In the genomic region with DNA sequence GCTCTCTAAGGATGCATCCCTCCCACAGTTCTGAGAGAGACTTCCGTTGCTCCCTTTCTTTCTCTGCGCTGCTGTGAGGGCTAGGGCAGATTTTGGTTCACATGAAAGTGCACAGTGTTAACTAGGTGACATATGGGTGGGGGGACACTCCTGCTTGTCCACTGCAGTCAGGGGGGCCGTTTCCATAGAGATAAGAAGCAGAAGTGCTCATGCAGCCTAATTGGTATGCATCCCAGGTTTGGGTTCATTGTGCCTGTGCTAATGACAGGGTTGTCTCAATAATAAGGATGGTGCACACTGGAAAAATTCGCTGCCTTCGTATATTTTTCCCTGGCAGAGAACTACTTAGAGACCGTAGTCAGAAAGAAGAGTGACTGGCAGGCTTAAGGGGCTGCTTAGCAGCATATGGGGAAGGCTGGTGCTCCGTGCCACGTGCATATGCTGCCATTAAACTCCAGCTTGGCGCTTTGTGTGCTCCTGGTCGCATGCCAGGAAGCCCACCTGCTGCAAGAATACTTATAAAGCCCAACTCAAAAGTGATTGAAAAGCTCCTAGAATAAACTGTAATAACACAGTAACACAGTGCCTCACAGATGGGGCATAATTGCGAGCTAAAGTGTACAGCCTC, we compare ENCODE assay signal across 8 mouse cellular contexts.
DNase-seq lines count a peak whose midpoint lies in the region; ATAC-seq and TF ChIP-seq lines count a peak whose summit lies in the region.

No protein-coding gene starts in this region.

- no peak for TF ChIP-seq CTCF in layer of hippocampus, adult 2 months (conservative IDR thresholded peaks at IDR 0.05)
- TF ChIP-seq CTCF in midbrain, postnatal 0 days (IDR thresholded peaks at IDR 0.05), result no peak

- no peak overlapping the region for H3K4me3 ChIP-seq in forebrain, embryonic 11.5 days (ENCODE audit: low read depth, low read length)
- no peak overlapping the region; the same call in 1 of the 2 replicates for H3K4me3 ChIP-seq in layer of hippocampus, adult 2 months
- no peak overlapping the region for H3K4me3 ChIP-seq in midbrain, postnatal 0 days (ENCODE audit: low read depth, low read length)

- no peak overlapping the region; the same call in 1 of the 2 replicates for H3K9ac ChIP-seq in forebrain, embryonic 11.5 days (ENCODE audit: low read length)
- no peak overlapping the region for H3K9ac ChIP-seq in midbrain, postnatal 0 days (replicated peaks; ENCODE audit: low read length, poor library complexity, severe bottlenecking)

- H3K36me3 ChIP-seq in forebrain, embryonic 11.5 days (ENCODE audit: control insufficient read depth, insufficient read depth, low read length), result no peaks in the 10 kb centered on the region
- no peaks in the 10 kb centered on the region for H3K36me3 ChIP-seq in midbrain, postnatal 0 days (ENCODE audit: insufficient read depth, low read length)

- peaks cover 19% of the 10 kb centered on the region for H3K4me1 ChIP-seq in forebrain, embryonic 11.5 days (replicated peaks; ENCODE audit: control insufficient read depth, insufficient read depth, low read length)
- H3K4me1 ChIP-seq in midbrain, postnatal 0 days (ENCODE audit: insufficient read depth, low read length), result peaks cover 7% of the 10 kb centered on the region; the same call in 1 of the 2 replicates

- peak; percentile 26 for DNase-seq in embryo, embryonic 10 days (ENCODE audit: low spot score)
- DNase-seq in embryo, embryonic 9.5 days (ENCODE audit: extremely low spot score), result no peak
- DNase-seq in forebrain, embryonic 11.5 days (ENCODE audit: low spot score), result peak; percentile 81
- peak; percentile 42 to 52 for DNase-seq in layer of hippocampus, adult 2 months (ENCODE audit: low spot score in 2 of 2)
- peak; percentile 88 for DNase-seq in midbrain, postnatal 0 days (ENCODE audit: low spot score)
- DNase-seq in kidney, postnatal 10 days, result no peak
- no peak for DNase-seq in spleen, postnatal 36 days (ENCODE audit: low spot score in 2 of 2)
- DNase-seq in cerebellum, postnatal 36 days, result no peak

- peak overlapping the region; percentile 81 for H3K27ac ChIP-seq in forebrain, embryonic 11.5 days (ENCODE audit: low read depth, low read length)
- peak overlapping the region; percentile 55; the same call in 1 of the 2 replicates for H3K27ac ChIP-seq in layer of hippocampus, adult 2 months
- H3K27ac ChIP-seq in midbrain, postnatal 0 days (ENCODE audit: low read depth, low read length), result peak overlapping the region; percentile 12

- 14% methylated on average over 11 of the region's 11 CpGs for WGBS in forebrain, embryonic 11.5 days
- WGBS in midbrain, postnatal 0 days, result 10% methylated on average over 11 of the region's 11 CpGs

- 0 out of 2 replicates have a peak overlapping the region, but pooled peaks have one; percentile 21 for H3K4me2 ChIP-seq in forebrain, embryonic 11.5 days (ENCODE audit: low read depth, low read length, severe bottlenecking)
- H3K4me2 ChIP-seq in midbrain, postnatal 0 days (ENCODE audit: low read depth, low read length, poor library complexity, severe bottlenecking), result peak overlapping the region; percentile 25

- 0 out of 2 replicates have a peak, but pooled peaks cover 3% of the 10 kb centered on the region for H3K9me3 ChIP-seq in forebrain, embryonic 11.5 days (ENCODE audit: control insufficient read depth, low read length)
- 0 out of 2 replicates have a peak, but pooled peaks cover under 1% of the 10 kb centered on the region for H3K9me3 ChIP-seq in midbrain, postnatal 0 days (ENCODE audit: low read length)

- peak; percentile 91 for ATAC-seq in forebrain, embryonic 11.5 days (replicated peaks; ENCODE audit: low FRiP score)
- peak; percentile 89 for ATAC-seq in midbrain, postnatal 0 days (ENCODE audit: low FRiP score)

- peaks cover 12% of the 10 kb centered on the region for H3K27me3 ChIP-seq in forebrain, embryonic 11.5 days (ENCODE audit: control insufficient read depth, insufficient read depth, low read length)
- H3K27me3 ChIP-seq in midbrain, postnatal 0 days (ENCODE audit: insufficient read depth, low read length), result peaks cover 10% of the 10 kb centered on the region; the same call in 1 of the 2 replicates

Comparison
In these comparisons a context has a peak if more than half of its experiments do, and no peak if none do; other contexts are left out.
1. DNase-seq: peak in embryo, embryonic 10 days (single experiment), forebrain, embryonic 11.5 days (single experiment), layer of hippocampus, adult 2 months (2 of 2) and midbrain, postnatal 0 days (single experiment); none in embryo, embryonic 9.5 days (single experiment), kidney, postnatal 10 days (single experiment), spleen, postnatal 36 days (0 of 2) and cerebellum, postnatal 36 days (0 of 2).
2. H3K27ac ChIP-seq: peak in every context shown above with its lines; median percentile 81 in forebrain, embryonic 11.5 days; 55 in layer of hippocampus, adult 2 months; 12 in midbrain, postnatal 0 days.